Mouse (Mus musculus) urinary bladder, postnatal 14 days (tissue): ENCODE data around the gene Pcp4.
"Not testable (repeated sequence)": the region's sequence is repeated elsewhere in the genome, so short reads cannot be mapped to it uniquely, and the experiment has no call there.

Experiments
- DNase-seq: peaks from one replicate; pipeline ENCODE4 v3.0.0; 2021; ENCODE audit warnings: low spot score

The Pcp4 gene

GRCm38 (mm10) chr16:96467445-96467844 is at the start of gene Pcp4:
Gene Pcp4 (plus strand): TSS chr16:96467606.
- peak; percentile 78 for DNase-seq

- no peak for DNase-seq
Observed at GRCm38 (mm10) chr16:96425044-96425443, 42.4 kb upstream of the Pcp4 start.

GRCm38 (mm10) chr16:96426671-96427070 is 40.7 kb upstream of the Pcp4 start:
- DNase-seq, result no peak

- no peak for DNase-seq
Observed at GRCm38 (mm10) chr16:96429046-96429445, 38.4 kb upstream of the Pcp4 start.

DNA sequence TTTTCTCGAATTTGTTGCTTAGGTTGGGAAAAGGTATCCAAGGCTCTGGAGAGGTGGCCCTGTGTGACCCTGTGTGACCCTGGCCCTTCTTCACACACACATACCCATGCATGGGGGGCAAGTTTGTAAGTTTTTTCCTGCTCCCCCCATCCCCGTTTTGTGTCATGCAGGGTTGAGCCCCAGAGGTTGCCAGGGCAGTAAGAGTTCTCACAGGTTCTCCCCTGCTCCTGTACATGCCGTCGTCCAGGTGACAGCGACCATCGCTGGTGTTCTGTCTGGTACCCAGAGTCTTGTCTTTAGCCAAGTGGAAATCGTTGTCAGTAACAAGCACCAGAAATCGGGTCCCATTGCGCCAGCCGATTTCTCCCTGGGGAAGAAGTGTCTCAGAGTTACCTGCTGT is 34.1 kb upstream of the Pcp4 start:
- no peak for DNase-seq

GRCm38 (mm10) chr16:96434024-96434785 is 33.2 kb upstream of the Pcp4 start:
- DNase-seq, result no peak

DNA sequence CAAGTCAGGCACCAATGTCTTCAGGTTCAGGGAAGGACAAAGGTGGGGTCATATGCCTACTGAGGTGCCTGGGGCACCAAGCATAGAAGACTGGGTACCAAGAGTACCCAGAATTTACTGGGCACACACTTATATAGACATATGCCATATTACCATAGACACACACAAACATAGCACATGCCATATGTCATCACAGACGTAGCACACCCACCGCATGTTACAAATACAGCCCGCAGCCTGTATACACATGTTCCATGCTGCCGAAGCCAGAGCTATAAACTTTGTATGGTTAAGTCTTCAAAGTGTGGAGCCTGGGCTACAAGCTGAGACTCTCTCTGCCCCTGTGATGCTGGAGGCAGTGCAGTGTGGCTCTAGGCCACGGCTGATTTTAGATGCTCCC is 28.5 kb upstream of the Pcp4 start:
- DNase-seq, result no peak

- no peak for DNase-seq
Observed at GRCm38 (mm10) chr16:96439682-96440081, 27.7 kb upstream of the Pcp4 start.

DNA sequence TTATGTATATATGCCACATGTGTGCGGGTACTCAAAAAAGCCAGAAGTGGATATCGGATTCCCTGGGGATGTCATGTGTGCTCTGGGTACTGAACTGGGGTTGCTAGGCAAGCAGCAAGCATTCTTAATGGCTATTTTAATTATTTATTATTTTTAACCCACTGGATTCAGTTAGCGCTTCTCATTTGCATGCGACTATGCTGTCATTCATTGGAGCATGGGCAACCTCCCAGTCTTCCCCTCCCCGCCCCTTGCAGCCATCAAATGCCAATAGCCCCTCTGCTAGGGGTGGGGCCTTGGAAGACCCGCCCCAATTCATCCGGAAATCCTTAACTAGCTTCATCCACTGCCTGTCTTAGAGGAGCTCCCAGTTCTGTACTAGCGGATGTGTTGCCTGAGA is 26.5 kb upstream of the Pcp4 start:
- no peak for DNase-seq

GRCm38 (mm10) chr16:96441826-96442225 is 25.6 kb upstream of the Pcp4 start:
- no peak for DNase-seq

GRCm38 (mm10) chr16:96443468-96443867 is 23.9 kb upstream of the Pcp4 start, which contains the start of gene Itgb2l:
Gene Itgb2l (minus strand): TSS chr16:96443619.
- no peak for DNase-seq

DNA sequence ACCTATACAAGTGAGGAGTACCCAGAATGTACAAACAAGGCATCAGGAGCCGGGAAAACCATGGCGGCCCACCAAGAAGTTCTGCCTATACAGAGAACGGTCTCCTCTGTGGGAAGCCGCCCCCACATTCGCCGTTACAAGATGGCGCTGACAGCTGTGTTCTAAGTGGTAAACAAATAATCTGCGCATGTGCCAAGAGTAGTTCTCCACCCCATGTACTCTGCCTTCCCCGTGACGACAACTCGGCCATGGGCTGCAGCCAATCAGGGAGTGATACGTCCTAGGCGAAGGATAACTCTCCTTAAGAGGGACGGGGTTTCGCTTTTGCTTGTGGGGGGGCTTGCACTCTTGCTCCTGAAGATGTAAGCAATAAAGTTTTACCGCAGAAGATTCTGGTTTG is 16.5 kb upstream of the Pcp4 start:
- DNase-seq, result not testable (repeated sequence)

- no peak for DNase-seq
Observed at GRCm38 (mm10) chr16:96454086-96454485, 13.3 kb upstream of the Pcp4 start.

- no peak for DNase-seq
Observed at GRCm38 (mm10) chr16:96457612-96458011, 9.8 kb upstream of the Pcp4 start.

DNA sequence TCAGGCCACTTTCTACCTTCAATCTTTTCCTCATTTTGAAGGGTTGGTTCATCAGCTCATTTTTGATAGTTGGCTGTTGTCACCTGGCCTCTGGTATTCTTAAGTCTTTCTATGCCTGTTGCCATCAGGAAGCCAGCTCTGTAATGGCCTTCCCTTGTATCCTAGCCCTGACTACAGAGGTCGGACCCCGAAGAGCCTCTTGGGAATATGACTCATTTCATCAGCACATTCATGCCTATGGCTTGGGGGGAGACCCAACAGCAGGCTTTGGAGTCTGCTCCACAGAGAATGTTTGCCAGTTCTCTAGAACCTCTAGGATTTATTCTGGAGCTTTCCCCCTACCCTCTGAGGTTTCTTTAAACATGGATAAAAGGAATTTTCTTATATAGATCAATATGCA is 8.1 kb upstream of the Pcp4 start:
- no peak for DNase-seq

DNA sequence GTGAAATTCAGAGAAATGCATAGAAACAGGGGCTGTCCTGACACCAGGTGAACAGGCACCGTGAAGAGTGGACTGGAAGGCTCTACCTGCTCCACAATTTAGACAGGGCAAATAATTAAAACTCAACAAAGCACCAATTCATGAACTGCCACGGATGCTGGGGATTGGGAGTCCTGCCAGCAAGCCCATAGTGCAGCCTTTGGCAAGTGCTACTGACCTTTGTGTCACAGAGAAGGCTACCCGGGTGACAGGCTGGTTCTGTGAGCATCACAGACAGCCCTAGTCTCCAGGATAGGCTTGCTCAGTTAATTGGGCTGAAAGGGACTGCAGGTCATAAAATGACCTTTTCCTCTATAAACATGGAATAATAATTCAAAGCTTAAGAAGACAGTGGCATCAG is 6.6 kb upstream of the Pcp4 start:
- no peak for DNase-seq

DNA sequence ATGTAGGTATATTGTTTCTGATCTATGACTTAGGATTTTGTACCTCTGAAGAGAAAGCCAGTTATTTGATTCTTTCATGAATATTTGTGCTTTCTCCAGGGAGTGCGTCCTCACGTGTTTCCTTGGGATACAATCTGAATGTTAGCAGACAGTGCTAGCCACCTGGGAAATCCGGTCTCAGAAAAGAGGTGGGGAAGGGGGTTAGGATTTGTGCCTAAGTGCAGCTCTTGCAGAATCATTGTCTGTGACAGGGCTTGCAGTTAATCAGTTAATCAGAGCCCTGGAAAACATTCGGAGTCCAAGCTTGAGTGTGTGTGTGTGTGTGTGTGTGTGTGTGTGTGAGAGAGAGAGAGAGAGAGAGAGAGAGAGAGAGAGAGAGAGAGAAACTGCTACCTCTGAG is 605 bp downstream of the Pcp4 start:
- no peak for DNase-seq

GRCm38 (mm10) chr16:96468698-96469097 is 1.3 kb downstream of the Pcp4 start:
- DNase-seq, result peak; percentile 52

DNA sequence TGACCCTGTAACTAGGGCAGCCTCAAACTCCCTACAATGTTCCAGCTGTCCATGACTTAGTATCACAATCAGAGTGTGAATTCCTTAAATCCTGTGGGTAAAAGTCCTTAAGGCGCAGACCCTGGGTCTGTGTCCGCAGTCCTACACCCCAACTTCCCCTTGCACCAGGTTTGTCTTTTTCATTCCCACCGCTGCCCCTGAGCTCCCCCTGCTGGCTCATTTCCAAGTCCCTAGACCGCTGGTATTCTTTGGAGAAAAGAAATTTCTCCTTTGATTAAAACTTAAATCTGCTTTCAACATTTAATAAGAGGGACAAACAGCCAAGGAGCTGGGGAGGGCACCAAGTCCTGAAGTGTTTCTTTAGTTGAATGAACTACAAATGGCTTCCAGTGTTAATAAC is 2.2 kb downstream of the Pcp4 start:
- DNase-seq, result peak; percentile 14

DNA sequence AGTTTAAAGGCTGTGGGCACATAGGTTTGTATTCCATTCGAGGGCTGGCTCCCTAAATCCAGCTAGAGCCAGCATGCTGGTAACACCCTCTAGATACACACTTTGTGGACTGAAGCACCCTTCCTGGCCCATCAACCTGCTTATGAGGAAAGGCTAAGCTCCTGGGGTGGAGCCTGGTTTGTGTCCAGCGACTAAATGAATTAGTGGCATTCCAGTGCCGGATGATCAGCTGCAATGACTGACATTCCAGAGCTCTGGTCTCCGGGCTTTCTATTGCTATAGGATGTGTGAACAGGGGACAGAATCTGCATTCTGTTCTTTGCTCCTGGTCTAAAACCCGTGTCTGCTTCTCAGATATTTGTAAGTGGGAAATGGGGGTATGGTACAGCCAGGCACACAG is 5.0 kb downstream of the Pcp4 start:
- DNase-seq, result no peak

- no peak for DNase-seq
Observed at GRCm38 (mm10) chr16:96472816-96473215, 5.4 kb downstream of the Pcp4 start.

DNA sequence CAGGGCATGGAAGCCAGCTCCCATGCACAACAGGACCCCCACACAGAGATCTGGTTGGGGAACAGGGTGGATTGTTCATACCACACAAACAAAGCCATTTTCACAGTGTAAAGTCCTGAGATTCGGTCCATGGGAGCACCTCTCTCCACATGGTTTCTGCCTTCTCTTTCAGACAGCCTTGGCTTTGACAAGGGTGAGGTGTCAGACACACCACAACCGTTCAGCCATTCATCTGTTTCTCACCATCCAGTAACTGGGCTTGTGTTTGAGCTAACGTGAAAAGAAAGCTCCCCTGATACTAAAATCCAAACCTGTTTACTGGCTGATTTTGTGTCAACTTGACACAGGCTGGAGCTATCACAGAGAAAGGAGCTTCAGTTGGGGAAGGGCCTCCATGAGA is 6.8 kb downstream of the Pcp4 start:
- DNase-seq, result no peak

DNA sequence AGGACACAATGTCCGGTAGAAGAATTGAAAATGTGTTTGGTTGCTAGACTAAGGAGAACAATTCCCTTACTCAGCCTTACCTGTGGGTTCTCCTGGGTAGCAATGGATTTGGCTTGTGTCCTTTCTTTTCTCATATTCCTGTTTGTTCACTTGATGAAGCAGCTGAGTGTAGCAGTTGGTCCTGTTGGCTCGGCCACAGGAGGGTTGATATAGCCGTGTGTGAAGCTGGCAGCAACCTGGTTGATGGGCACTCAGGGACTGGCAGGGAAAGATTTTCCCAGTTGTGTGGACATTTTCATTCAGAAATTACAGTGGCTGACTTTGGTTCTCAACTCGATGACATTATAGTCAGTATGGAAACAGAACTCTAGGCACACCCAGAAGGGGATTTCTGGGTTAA is 14.4 kb downstream of the Pcp4 start:
- DNase-seq, result no peak

DNA sequence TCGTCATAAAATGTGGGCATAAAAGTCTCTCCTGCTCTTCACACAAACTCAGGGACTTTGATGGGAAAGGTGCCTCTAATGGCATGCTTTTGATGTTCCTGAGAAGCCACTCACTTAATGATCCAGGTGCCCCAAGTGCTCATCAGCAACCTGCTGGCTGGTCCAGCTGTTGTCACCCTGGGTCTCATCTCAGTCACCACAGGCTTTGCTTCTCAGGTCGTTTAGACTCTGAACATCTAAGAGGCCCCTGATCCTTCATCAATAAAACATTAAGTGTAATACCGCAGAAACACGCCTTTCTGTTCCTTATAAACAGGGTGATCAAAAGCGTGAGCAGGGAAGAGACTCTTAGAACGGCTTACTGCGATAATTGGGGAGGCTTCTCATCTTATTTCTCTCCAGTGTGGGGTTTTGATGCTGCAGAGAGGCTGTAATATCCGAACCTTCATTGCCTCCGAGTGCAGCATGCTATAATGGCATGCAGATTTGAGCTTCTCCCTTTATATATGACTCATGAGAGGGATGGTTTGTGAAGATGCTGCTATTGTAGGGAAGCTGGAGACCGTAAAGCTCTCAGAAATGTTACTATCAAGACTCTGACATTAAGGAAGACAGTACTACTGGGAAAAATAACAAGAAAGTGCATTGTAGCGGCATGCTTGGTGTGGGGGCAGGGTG is 19.7 kb downstream of the Pcp4 start:
- DNase-seq, result no peak
